Mouse (Mus musculus) CD4-positive helper T cell, adult 2 months (primary cell): ENCODE results near the gene Ppp1r36.
A peak's percentile ranks its signal among the peaks of the same experiment; 100 is the strongest.
"Not testable (repeated sequence)": the region's sequence is repeated elsewhere in the genome, so short reads cannot be mapped to it uniquely, and the experiment has no call there.

Experiments
- DNase-seq: peaks from one replicate; pipeline ENCODE4 v3.0.0-alpha.2; 2012; ENCODE audit warnings: low read depth, missing footprints, low spot score

Ppp1r36 gene

GRCm38 (mm10) chr12:76446201-76446600 lies 28.9 kb downstream of the Ppp1r36 start:
- no peak for DNase-seq

GRCm38 (mm10) chr12:76448127-76448526 lies 30.8 kb downstream of the Ppp1r36 start:
- no peak for DNase-seq

GRCm38 (mm10) chr12:76452203-76452602 lies 34.9 kb downstream of the Ppp1r36 start:
- DNase-seq = no peak

- DNase-seq = not testable (repeated sequence)
Measured at GRCm38 (mm10) chr12:76458445-76458844, 41.1 kb downstream of the Ppp1r36 start.

GRCm38 (mm10) chr12:76459032-76459431 lies 41.7 kb downstream of the Ppp1r36 start:
- DNase-seq = no peak

GRCm38 (mm10) chr12:76463391-76463790 lies 46.1 kb downstream of the Ppp1r36 start:
- no peak for DNase-seq

- DNase-seq = no peak
Measured at GRCm38 (mm10) chr12:76464651-76465252, 47.4 kb downstream of the Ppp1r36 start.

GRCm38 (mm10) chr12:76466651-76467050 lies 49.3 kb downstream of the Ppp1r36 start:
- no peak for DNase-seq

- DNase-seq = no peak
Measured at GRCm38 (mm10) chr12:76467256-76467655, 49.9 kb downstream of the Ppp1r36 start.

- DNase-seq = peak; percentile 52
Measured at GRCm38 (mm10) chr12:76472046-76472445, 54.7 kb downstream of the Ppp1r36 start.

- DNase-seq = no peak
Measured at GRCm38 (mm10) chr12:76473562-76474245, 56.4 kb downstream of the Ppp1r36 start.

GRCm38 (mm10) chr12:76474246-76474583 lies 56.9 kb downstream of the Ppp1r36 start:
- DNase-seq = no peak

- no peak for DNase-seq
Measured at GRCm38 (mm10) chr12:76474802-76475201, 57.5 kb downstream of the Ppp1r36 start.

GRCm38 (mm10) chr12:76476146-76476545 lies 58.8 kb downstream of the Ppp1r36 start:
- no peak for DNase-seq

- DNase-seq = no peak
Measured at GRCm38 (mm10) chr12:76478309-76479023, 61.1 kb downstream of the Ppp1r36 start.

GRCm38 (mm10) chr12:76479174-76479573 lies 61.8 kb downstream of the Ppp1r36 start:
- DNase-seq = no peak

- DNase-seq = no peak
Measured at GRCm38 (mm10) chr12:76479836-76480495, 62.6 kb downstream of the Ppp1r36 start.

GRCm38 (mm10) chr12:76482446-76482845 lies 65.1 kb downstream of the Ppp1r36 start:
- no peak for DNase-seq

GRCm38 (mm10) chr12:76482948-76483347 lies 65.6 kb downstream of the Ppp1r36 start:
- DNase-seq = no peak

GRCm38 (mm10) chr12:76484881-76485280 lies 67.5 kb downstream of the Ppp1r36 start:
- no peak for DNase-seq

GRCm38 (mm10) chr12:76485381-76485780 lies 68.0 kb downstream of the Ppp1r36 start:
- DNase-seq = no peak

GRCm38 (mm10) chr12:76486943-76487342 lies 69.6 kb downstream of the Ppp1r36 start:
- no peak for DNase-seq
